Mouse (Mus musculus) erythroblast, embryonic 14.5 days (primary cell): ENCODE results near the gene Hoga1.

ENCODE experiments used
- GATA1 ChIP-seq: IDR thresholded peaks from 2 replicates; pipeline ENCODE4 v1.6.1; 2012; ENCODE audit warnings: low read length, inconsistent platforms, mixed read lengths
- TAL1 ChIP-seq: IDR thresholded peaks from 3 replicates; pipeline ENCODE4 v1.6.1; 2012; ENCODE audit warnings: low read length, inconsistent platforms, mixed read lengths

- TF ChIP-seq GATA1 = no peak
- TF ChIP-seq TAL1 = no peak
These were observed 31.1 kb upstream of the Hoga1 start for GRCm38 (mm10) chr19:42014231-42014825.
